Mouse (Mus musculus): ENCODE measurements around the gene Asxl1. TPM values are rescaled to one million over a fixed set of nuclear protein-coding genes. Genes with fewer than 3 reads are reported as not detected.

The Asxl1 gene
- polyA plus RNA-seq, 1 experiment from 2014 or later: 12.2 TPM

DNA sequence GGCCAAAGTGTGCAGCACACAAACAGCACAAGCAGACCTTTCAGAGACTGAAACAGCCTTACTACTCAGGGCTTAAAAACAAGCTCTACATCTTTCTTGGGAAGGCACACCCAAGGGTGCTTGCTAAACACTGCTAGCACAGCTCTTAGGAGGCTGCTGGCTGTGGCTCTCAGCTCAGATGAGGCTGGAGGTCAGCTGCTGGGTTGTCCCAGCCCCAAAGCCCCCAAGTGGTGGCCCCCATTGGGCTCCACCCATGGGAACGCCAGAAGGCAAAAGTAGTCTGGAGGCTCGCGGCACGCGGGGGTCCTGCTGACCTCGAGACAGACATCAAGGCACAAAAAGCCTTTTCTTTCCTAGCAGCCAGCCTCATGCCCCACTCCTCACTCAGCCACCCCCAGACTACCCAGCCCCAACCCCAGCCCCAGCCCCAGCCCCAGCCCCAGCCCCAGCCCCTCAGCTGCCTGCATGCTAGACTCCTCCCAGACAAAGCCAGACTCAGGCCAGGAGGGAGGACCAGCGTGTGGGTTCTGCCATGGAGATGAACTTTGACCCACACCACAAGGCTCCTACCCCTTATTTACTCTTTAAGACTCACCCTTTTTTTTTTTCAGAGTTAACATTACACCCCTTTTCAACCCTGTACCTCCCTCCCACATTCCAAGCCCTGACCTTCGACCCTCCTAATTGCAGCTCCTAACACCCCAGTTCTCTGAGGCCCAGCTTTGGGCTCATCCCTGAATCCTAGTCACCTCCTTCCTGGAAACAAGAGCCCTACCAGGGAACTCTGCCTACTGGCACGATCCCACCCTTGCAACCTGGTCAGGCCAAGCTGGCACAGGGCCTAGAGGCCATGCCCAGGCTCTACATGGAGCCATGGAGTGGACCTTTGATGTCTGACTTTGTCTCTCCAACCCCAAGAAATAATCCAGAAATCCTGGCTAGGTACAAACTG, 89.5 kb downstream of the Asxl1 start:
- Histone ChIP-seq H3K4me1 (peaks cover 87% of the 10 kb centered on the region), H3K4me2 (0 out of 2 replicates have a peak overlapping the region, but pooled peaks have one; percentile 47), H3K27me3 (no peaks in the 10 kb centered on the region), H3K9me3 (replicated peaks) (no peaks in the 10 kb centered on the region), H3K27ac (peak overlapping the region; percentile 93), H3K4me3 (replicated peaks) (no peak overlapping the region), H3K36me3 (peaks cover 22% of the 10 kb centered on the region), H3K9ac (no peak overlapping the region)
- WGBS: 10% methylated on average over 9 of the region's 9 CpGs
- 0 out of 2 replicates have a peak, but pooled peaks have one; percentile 31 for ATAC-seq (replicated peaks; ENCODE audit: low FRiP score)

GRCm38 (mm10) chr2:153436641-153437305, 91.1 kb downstream of the Asxl1 start:
- no peak overlapping the region for H3K4me3 ChIP-seq (replicated peaks)
- H3K9ac ChIP-seq: 0 out of 2 replicates have a peak overlapping the region, but pooled peaks have one; percentile 2
- peaks cover 93% of the 10 kb centered on the region for H3K4me1 ChIP-seq
- no peaks in the 10 kb centered on the region for H3K9me3 ChIP-seq (replicated peaks)
- peak; percentile 59 for ATAC-seq (replicated peaks; ENCODE audit: low FRiP score)
- 12% methylated on average over 6 of the region's 6 CpGs for WGBS
- no peaks in the 10 kb centered on the region for H3K27me3 ChIP-seq
- H3K4me2 ChIP-seq: peak overlapping the region; percentile 47
- peaks cover 6% of the 10 kb centered on the region for H3K36me3 ChIP-seq
- H3K27ac ChIP-seq: peak overlapping the region; percentile 93

- no peaks in the 10 kb centered on the region for H3K27me3 ChIP-seq
- H3K9me3 ChIP-seq (replicated peaks): no peaks in the 10 kb centered on the region
- H3K4me3 ChIP-seq (replicated peaks): no peak overlapping the region
- peak overlapping the region; percentile 47 for H3K4me2 ChIP-seq
- peaks cover 93% of the 10 kb centered on the region for H3K4me1 ChIP-seq
- H3K9ac ChIP-seq: 0 out of 2 replicates have a peak overlapping the region, but pooled peaks have one; percentile 2
- peaks cover 5% of the 10 kb centered on the region for H3K36me3 ChIP-seq
- no peak for ATAC-seq (replicated peaks; ENCODE audit: low FRiP score)
- peak overlapping the region; percentile 93 for H3K27ac ChIP-seq
- 27% methylated on average over 2 of the region's 2 CpGs for whole genome bisulfite sequencing
Measured at GRCm38 (mm10) chr2:153437306-153437659, 91.7 kb downstream of the Asxl1 start.

DNA sequence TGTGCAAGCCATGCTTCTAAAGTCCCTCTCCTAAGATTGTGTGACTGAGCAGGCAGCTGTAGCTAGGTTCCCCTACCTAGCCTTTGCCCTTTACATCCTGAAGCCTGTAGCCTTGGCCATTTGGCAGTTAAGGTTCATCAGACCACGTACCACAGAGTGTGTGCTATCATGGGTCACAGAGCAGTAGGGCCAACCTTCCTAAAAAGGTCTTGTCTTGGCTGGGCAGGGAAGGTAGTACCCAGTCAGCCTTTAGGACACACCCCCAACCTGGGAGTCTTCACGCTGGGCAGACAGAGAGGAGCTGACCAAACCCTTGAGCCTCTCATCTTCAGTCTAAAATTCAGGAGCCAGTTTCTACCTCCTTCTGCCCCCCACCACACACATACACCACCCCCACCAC, 95.1 kb downstream of the Asxl1 start:
- WGBS: 26% methylated on average over 2 of the region's 2 CpGs
- H3K36me3 ChIP-seq: peaks cover 4% of the 10 kb centered on the region; the same call in 1 of the 2 replicates
- no peak overlapping the region for H3K9ac ChIP-seq
- peaks cover 77% of the 10 kb centered on the region for H3K4me1 ChIP-seq
- H3K27ac ChIP-seq: peak overlapping the region; percentile 94
- no peak for ATAC-seq (replicated peaks; ENCODE audit: low FRiP score)
- no peak overlapping the region for H3K4me3 ChIP-seq (replicated peaks)
- no peaks in the 10 kb centered on the region for H3K9me3 ChIP-seq (replicated peaks)
- no peaks in the 10 kb centered on the region for H3K27me3 ChIP-seq
- H3K4me2 ChIP-seq: peak overlapping the region; percentile 97

DNA sequence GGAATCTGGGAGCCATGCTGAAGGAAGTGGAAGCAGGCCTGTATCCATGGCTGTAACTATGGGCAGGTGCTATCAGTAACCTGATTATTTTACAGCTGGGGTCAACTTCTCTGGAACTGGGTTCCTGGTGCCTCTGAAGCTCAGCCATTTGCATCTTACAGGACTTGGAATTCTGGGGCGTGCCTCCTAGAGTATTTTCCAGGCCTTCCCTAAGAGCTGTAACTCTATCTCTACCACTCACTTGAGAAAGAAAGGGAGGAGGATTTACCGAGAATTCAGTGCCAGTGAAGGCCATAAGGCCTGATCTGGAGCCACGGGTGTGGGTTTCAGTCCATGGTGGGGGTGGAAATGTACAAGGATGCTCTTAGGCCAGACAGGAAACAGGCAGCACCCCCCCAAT, 95.6 kb downstream of the Asxl1 start:
- peak overlapping the region; percentile 97 for H3K4me2 ChIP-seq
- H3K27me3 ChIP-seq: no peaks in the 10 kb centered on the region
- H3K4me1 ChIP-seq: peaks cover 76% of the 10 kb centered on the region
- ATAC-seq (replicated peaks; ENCODE audit: low FRiP score): no peak
- no peaks in the 10 kb centered on the region for H3K9me3 ChIP-seq (replicated peaks)
- 13% methylated on average over 3 of the region's 3 CpGs for WGBS
- peak overlapping the region; percentile 94 for H3K27ac ChIP-seq
- 0 out of 2 replicates have a peak overlapping the region, but pooled peaks have one; percentile 94 for H3K9ac ChIP-seq
- 0 out of 2 replicates have a peak overlapping the region, but pooled peaks have one; percentile 5 for H3K4me3 ChIP-seq (replicated peaks)
- H3K36me3 ChIP-seq: no peaks in the 10 kb centered on the region

DNA sequence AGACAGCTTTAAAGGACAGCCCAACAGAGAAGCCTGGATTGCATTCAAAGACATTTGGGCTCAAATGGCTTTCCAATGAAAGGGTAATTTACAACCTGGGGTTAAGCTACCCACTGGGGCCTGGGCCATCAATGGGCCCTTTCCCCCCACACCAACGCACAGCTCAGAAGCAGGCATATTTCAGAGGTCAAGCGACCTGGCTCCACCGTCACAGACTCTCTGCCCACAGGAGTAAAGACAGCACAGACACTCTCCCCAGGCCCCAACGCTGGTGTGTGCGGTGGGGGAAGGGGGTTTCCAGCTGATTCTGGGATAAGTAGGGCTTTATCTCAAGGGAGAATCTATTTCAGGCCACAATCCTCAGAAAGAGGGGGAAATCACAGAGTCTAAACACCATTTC, 97.1 kb downstream of the Asxl1 start:
- Histone ChIP-seq H3K9ac (peak overlapping the region; percentile 94), H3K27ac (peak overlapping the region; percentile 94), H3K9me3 (replicated peaks) (no peaks in the 10 kb centered on the region), H3K36me3 (no peaks in the 10 kb centered on the region), H3K4me3 (replicated peaks) (peak overlapping the region; percentile 80), H3K27me3 (no peaks in the 10 kb centered on the region), H3K4me1 (peaks cover 68% of the 10 kb centered on the region), H3K4me2 (peak overlapping the region; percentile 97)
- whole genome bisulfite sequencing: 7% methylated on average over 5 of the region's 5 CpGs
- no peak for ATAC-seq (replicated peaks; ENCODE audit: low FRiP score)

- Histone ChIP-seq H3K4me1 (peaks cover 60% of the 10 kb centered on the region), H3K9me3 (replicated peaks) (no peaks in the 10 kb centered on the region), H3K36me3 (no peaks in the 10 kb centered on the region), H3K9ac (peak overlapping the region; percentile 94), H3K4me2 (peak overlapping the region; percentile 97), H3K27ac (peak overlapping the region; percentile 94), H3K27me3 (no peaks in the 10 kb centered on the region), H3K4me3 (replicated peaks) (peak overlapping the region; percentile 80)
- under 1% methylated on average over 59 of the region's 59 CpGs for WGBS
- ATAC-seq (replicated peaks; ENCODE audit: low FRiP score): peak; percentile 50
Measured at GRCm38 (mm10) chr2:153443434-153444240, 98.0 kb downstream of the Asxl1 start.

- Histone ChIP-seq H3K4me3 (replicated peaks) (peak overlapping the region; percentile 80), H3K4me2 (peak overlapping the region; percentile 97), H3K27ac (peak overlapping the region; percentile 94), H3K36me3 (no peaks in the 10 kb centered on the region), H3K9ac (peak overlapping the region; percentile 94), H3K27me3 (no peaks in the 10 kb centered on the region), H3K9me3 (replicated peaks) (no peaks in the 10 kb centered on the region), H3K4me1 (peaks cover 53% of the 10 kb centered on the region)
- under 1% methylated on average over 21 of the region's 64 CpGs for WGBS
- ATAC-seq (replicated peaks; ENCODE audit: low FRiP score): peak; percentile 72
Measured at GRCm38 (mm10) chr2:153444254-153445136, 98.9 kb downstream of the Asxl1 start.

DNA sequence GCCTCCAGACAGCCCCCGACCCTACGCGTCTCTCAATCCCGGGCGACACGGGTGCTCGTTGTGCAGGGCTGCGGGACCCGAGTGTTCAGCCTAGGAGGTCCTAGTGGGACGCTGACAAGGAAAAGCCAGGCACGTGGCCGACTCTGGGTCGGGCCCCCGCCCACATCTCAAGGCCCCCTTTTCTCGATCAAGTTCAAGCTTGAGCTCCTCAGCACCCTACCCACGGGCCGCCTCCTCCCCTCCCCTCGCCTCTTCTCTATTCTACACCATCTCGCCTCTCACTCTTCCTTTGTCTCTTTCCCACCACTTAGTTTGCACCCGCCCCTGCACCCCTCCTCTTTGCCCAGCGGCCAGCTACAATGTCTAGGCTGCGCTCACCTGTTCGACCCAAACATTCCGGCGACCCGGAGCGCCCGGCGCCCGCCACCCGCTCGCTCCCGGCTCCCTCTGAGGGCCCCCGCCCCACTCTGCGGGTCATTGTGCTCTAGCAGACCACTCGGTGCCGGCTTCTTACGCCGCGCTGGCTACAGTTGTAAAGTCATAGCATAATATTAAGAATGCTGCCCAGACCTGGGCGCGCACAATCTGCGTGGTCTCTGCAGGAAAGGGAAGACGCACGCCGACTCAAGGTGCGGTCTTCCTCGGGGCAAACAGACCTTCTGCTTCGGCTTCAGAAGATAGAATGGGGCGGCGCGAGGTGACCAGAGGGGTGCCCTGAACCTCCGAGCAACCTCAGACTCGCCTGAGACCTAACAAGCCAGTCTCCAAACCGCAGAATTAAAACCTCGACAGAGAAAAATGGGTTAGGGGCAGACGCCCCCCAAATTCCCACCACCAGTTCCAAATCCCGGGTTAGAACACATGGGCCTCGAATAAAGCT, 99.7 kb downstream of the Asxl1 start:
- H3K27me3 ChIP-seq: no peaks in the 10 kb centered on the region
- peaks cover 48% of the 10 kb centered on the region for H3K4me1 ChIP-seq
- peak overlapping the region; percentile 97 for H3K4me2 ChIP-seq
- H3K9ac ChIP-seq: peak overlapping the region; percentile 76
- H3K4me3 ChIP-seq (replicated peaks): peak overlapping the region; percentile 80
- H3K9me3 ChIP-seq (replicated peaks): no peaks in the 10 kb centered on the region
- peak overlapping the region; percentile 94 for H3K27ac ChIP-seq
- peak; percentile 41 for ATAC-seq (replicated peaks; ENCODE audit: low FRiP score)
- WGBS: under 1% methylated on average over 59 of the region's 59 CpGs
- H3K36me3 ChIP-seq: no peaks in the 10 kb centered on the region

DNA sequence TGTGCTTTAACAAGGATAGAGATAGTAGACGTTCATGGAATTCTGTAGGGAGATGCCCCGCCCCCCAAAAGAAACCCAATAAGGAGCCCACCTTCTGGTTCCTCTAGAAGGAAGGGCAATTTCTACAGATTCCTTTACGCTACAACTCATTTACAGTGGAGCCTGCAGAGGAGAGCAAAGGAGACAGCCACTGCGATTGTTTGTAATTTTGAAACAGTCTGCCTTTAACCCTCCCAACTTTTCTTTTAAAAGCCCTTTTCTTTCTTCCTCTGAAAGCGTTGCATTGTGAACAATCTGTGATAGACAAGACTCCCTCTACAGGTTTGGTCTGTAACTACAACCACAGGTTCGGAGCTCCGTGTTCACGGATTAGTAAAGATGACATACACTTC, 100.4 kb downstream of the Asxl1 start:
- under 1% methylated on average over 8 of the region's 8 CpGs for WGBS
- H3K9ac ChIP-seq: peak overlapping the region; percentile 76
- H3K4me3 ChIP-seq (replicated peaks): peak overlapping the region; percentile 80
- no peak for ATAC-seq (replicated peaks; ENCODE audit: low FRiP score)
- no peaks in the 10 kb centered on the region for H3K36me3 ChIP-seq
- peak overlapping the region; percentile 97 for H3K4me2 ChIP-seq
- H3K27ac ChIP-seq: peak overlapping the region; percentile 94
- H3K27me3 ChIP-seq: no peaks in the 10 kb centered on the region
- no peaks in the 10 kb centered on the region for H3K9me3 ChIP-seq (replicated peaks)
- H3K4me1 ChIP-seq: peaks cover 42% of the 10 kb centered on the region

Data from kidney, embryonic 15.5 days (tissue).